Mouse (Mus musculus): ENCODE results near the gene Acot6. TPM values are rescaled to one million over a fixed set of nuclear protein-coding genes. Genes with fewer than 3 reads are reported as not detected.
"Not testable (repeated sequence)": the region's sequence is repeated elsewhere in the genome, so short reads cannot be mapped to it uniquely, and the experiment has no call there.

The Acot6 gene
- 0.44 and 0.66 TPM in 2 replicates for polyA plus RNA-seq (2015; fragmentation: Nextera tagmentation; extraction: Ambion mirVana)

- not testable (repeated sequence) for H3K9me3 ChIP-seq (replicated peaks); ATAC-seq (ENCODE audit: insufficient read depth); H3K27me3 ChIP-seq; H3K27ac ChIP-seq (replicated peaks); H3K36me3 ChIP-seq (replicated peaks)
- WGBS (ENCODE audit: insufficient replicate concordance) = under 1% methylated on average over 80 of the region's 80 CpGs
- peak within 1 kb of the TSS; percentile 87 for H3K4me2 ChIP-seq
- H3K4me3 ChIP-seq (replicated peaks) = peak within 1 kb of the TSS; percentile 61
- peaks cover 25% of the 10 kb centered on the region for H3K4me1 ChIP-seq (replicated peaks)
- H3K9ac ChIP-seq = peak within 1 kb of the TSS; percentile 43
These were observed at the start of gene Acot6 for GRCm38 (mm10) chr12:84100604-84101492. Gene Acot6 (plus strand): TSS chr12:84100654.

DNA sequence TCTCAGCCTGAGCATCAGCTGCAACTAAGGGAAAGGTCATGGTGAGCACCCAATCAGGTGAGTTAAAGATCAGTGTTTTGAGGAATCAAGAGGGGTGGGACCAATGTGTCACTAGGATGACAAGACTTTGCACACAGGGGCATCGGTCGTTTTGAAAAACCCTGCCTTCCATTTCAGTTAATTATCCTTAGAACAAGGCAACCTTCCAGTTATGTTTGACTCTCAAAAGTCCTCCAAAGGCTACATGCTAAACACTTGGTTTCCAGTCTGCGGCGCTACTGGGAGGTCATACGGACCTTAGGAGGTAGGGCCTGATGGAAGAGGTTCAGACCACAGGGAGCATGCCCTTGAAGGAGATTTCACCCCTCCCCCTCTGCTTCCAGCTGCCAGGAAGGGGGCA lies 49.7 kb upstream of the Acot6 start:
- H3K4me1 ChIP-seq (replicated peaks); ATAC-seq (ENCODE audit: insufficient read depth); H3K9ac ChIP-seq; H3K27ac ChIP-seq (replicated peaks); H3K4me3 ChIP-seq (replicated peaks); H3K4me2 ChIP-seq; H3K9me3 ChIP-seq (replicated peaks); H3K36me3 ChIP-seq (replicated peaks): not testable (repeated sequence)
- 74% methylated on average over 5 of the region's 5 CpGs for WGBS (ENCODE audit: insufficient replicate concordance)
- peaks cover 38% of the 10 kb centered on the region for H3K27me3 ChIP-seq

DNA sequence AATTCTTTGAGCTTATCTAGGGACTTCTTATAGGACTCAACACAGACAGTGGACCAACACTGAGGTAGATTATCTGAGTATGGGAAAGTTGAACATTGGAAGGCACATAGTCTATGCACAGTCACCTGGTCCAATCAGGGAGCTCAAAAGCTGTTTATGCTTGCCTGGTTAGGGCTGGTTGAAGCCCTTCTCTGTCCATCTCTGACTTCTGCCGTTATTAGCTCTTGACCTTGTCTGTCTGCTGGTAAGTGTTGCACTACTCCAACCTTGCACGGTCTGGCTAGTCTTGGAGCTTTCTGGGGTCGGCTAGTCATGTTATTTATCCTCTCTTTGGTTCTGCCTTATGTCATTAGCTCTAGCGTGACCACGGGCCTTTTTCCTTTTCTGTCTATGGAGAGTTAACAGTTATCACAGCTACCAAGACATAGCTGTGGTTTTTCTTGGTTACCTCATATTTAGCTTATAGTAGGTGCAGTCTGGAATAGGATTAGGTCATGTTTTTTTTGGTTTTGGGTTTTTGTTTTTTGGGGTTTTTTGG lies 48.4 kb upstream of the Acot6 start, which contains the start of gene Acot3:
Gene Acot3, plus strand, starts transcription at position 208 of the 538 bp plus-strand sequence.
- WGBS (ENCODE audit: insufficient replicate concordance) = 18% methylated on average over 5 of the region's 5 CpGs
- no peak within 1 kb of the TSS for H3K9ac ChIP-seq
- 0 out of 2 replicates have a peak within 1 kb of the TSS, but pooled peaks have one; percentile 16 for H3K27ac ChIP-seq (replicated peaks)
- no peaks in the 10 kb centered on the region; the same call in 1 of the 2 replicates for H3K4me1 ChIP-seq (replicated peaks)
- H3K36me3 ChIP-seq (replicated peaks) = no peaks in the 10 kb centered on the region
- H3K4me2 ChIP-seq = peak within 1 kb of the TSS; percentile 59
- H3K27me3 ChIP-seq = peaks cover 38% of the 10 kb centered on the region
- H3K9me3 ChIP-seq (replicated peaks) = no peaks in the 10 kb centered on the region
- no peak for ATAC-seq (ENCODE audit: insufficient read depth)
- H3K4me3 ChIP-seq (replicated peaks) = 0 out of 2 replicates have a peak within 1 kb of the TSS, but pooled peaks have one; percentile 49

GRCm38 (mm10) chr12:84052609-84053008 lies 47.8 kb upstream of the Acot6 start:
- no peak for ATAC-seq (ENCODE audit: insufficient read depth)
- Histone ChIP-seq H3K9me3 (replicated peaks) (no peaks in the 10 kb centered on the region), H3K27ac (replicated peaks) (0 out of 2 replicates have a peak overlapping the region, but pooled peaks have one; percentile 16), H3K27me3 (peaks cover 38% of the 10 kb centered on the region), H3K36me3 (replicated peaks) (no peaks in the 10 kb centered on the region), H3K9ac (no peak overlapping the region), H3K4me1 (replicated peaks) (no peaks in the 10 kb centered on the region; the same call in 1 of the 2 replicates), H3K4me3 (replicated peaks) (0 out of 2 replicates have a peak overlapping the region, but pooled peaks have one; percentile 49), H3K4me2 (peak overlapping the region; percentile 59)
- WGBS (ENCODE audit: insufficient replicate concordance) = 53% methylated on average over 7 of the region's 7 CpGs

DNA sequence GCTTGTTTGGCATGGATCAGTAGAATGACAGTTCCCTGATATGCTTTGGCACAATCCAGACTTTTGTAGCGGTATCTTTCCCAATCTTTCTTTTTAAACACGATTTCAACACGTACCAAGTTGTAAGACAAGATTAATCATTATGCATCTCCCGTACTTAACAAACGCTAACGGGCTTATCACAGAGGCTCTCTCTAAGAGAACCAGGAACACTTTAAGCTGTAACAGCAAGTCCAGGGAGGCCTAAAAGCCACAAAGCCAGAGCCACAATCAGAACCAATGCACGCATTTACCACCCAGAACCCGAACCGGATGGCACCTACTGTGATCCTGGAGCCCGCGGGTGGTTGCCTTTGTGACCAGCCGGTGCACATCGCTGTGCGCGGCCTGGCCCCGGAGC lies 47.3 kb upstream of the Acot6 start:
- 12% methylated on average over 16 of the region's 16 CpGs for whole genome bisulfite sequencing (ENCODE audit: insufficient replicate concordance)
- H3K4me3 ChIP-seq (replicated peaks) = peak overlapping the region; percentile 49
- H3K9me3 ChIP-seq (replicated peaks) = no peaks in the 10 kb centered on the region
- no peak overlapping the region for H3K9ac ChIP-seq
- ATAC-seq (ENCODE audit: insufficient read depth) = peak; percentile 22; the same call in 1 of the 2 replicates
- H3K27me3 ChIP-seq = peaks cover 38% of the 10 kb centered on the region
- no peaks in the 10 kb centered on the region for H3K36me3 ChIP-seq (replicated peaks)
- no peaks in the 10 kb centered on the region; the same call in 1 of the 2 replicates for H3K4me1 ChIP-seq (replicated peaks)
- peak overlapping the region; percentile 16; the same call in 1 of the 2 replicates for H3K27ac ChIP-seq (replicated peaks)
- H3K4me2 ChIP-seq = peak overlapping the region; percentile 59

DNA sequence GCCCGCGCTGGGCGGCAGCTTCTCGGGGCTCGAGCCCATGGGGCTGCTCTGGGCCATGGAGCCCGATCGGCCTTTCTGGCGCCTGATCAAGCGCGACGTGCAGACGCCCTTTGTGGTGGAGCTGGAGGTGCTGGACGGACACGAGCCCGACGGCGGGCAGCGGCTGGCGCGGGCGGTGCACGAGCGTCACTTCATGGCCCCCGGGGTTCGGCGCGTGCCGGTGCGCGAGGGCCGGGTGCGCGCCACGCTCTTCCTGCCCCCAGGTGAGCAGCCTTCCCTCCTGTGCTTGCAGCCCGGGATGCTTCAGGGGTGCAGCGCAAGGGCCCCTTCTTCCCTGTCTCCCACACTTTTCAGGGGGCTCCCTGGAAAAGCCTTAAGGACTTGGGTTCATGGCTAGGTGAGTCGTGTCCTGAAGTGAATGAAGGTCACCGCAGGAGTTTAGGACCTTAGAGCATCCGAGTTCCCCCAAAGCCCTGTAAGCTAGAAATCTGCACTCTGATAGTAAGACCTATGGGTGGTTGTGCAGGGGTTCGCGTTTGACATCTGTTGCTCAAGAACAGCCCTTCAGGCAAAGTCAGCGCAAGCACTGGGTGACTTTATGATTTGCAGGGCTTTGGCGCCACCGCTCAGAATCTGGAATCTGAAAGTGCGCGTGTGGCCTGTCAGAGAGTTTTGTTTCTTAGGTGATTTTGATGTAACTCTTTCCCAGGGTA lies 46.6 kb upstream of the Acot6 start:
- Histone ChIP-seq H3K4me2 (peak overlapping the region; percentile 59), H3K9ac (no peak overlapping the region), H3K36me3 (replicated peaks) (no peaks in the 10 kb centered on the region), H3K4me3 (replicated peaks) (peak overlapping the region; percentile 49), H3K9me3 (replicated peaks) (no peaks in the 10 kb centered on the region), H3K27me3 (peaks cover 38% of the 10 kb centered on the region), H3K27ac (replicated peaks) (peak overlapping the region; percentile 34; the same call in 1 of the 2 replicates), H3K4me1 (replicated peaks) (no peaks in the 10 kb centered on the region; the same call in 1 of the 2 replicates)
- ATAC-seq (ENCODE audit: insufficient read depth) = peak; percentile 49; the same call in 1 of the 2 replicates
- WGBS (ENCODE audit: insufficient replicate concordance) = 3% methylated on average over 41 of the region's 46 CpGs

DNA sequence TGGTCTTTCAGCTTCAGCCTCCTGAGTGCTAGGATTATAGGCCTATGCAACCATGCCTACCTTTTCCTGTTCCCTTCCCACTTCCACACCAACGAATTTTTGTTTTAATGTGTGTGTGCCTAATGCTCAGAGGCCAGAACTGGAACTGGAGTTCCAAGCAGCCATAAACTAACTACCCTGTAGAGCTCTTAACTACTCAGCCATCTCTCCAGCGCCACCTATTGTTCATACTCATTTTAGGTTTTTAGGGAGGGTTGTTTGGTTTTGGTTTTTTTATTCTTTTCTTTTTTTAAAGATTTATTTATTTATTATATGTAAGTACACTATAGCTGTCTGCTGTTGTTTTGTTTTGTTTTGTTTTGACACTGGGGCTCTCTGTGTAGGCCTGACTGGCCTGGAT lies 39.5 kb upstream of the Acot6 start:
- ATAC-seq (ENCODE audit: insufficient read depth) = no peak
- H3K9me3 ChIP-seq (replicated peaks) = no peaks in the 10 kb centered on the region
- H3K27me3 ChIP-seq = no peaks in the 10 kb centered on the region
- H3K4me1 ChIP-seq (replicated peaks) = no peaks in the 10 kb centered on the region
- H3K27ac ChIP-seq (replicated peaks) = no peak overlapping the region
- H3K4me2 ChIP-seq = no peak overlapping the region
- no peak overlapping the region for H3K9ac ChIP-seq
- no peaks in the 10 kb centered on the region for H3K36me3 ChIP-seq (replicated peaks)
- WGBS (ENCODE audit: insufficient replicate concordance) = 8% methylated on average over 2 of the region's 2 CpGs
- no peak overlapping the region for H3K4me3 ChIP-seq (replicated peaks)

DNA sequence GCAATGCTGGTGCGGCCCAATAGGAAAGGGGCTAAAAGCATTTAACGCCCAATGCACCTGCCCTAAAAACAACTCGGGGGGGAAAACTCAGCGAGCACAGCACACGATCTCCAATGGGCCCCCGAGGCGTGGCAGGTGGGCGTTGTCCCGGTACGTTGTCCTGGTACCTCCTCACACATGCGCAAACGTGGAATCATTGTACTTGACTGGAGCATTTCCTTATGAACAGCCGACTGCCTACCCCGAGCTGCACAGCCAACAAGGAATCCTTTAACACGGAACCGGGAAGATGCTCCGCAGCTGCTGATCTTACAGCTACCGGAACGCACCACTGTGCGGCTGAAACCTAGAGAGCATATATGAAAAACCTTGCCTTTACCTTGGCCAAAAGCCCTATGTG lies 38.1 kb upstream of the Acot6 start:
- H3K9me3 ChIP-seq (replicated peaks) = no peaks in the 10 kb centered on the region
- no peaks in the 10 kb centered on the region for H3K36me3 ChIP-seq (replicated peaks)
- no peak for ATAC-seq (ENCODE audit: insufficient read depth)
- H3K9ac ChIP-seq = no peak overlapping the region
- H3K4me3 ChIP-seq (replicated peaks) = no peak overlapping the region
- no peak overlapping the region for H3K27ac ChIP-seq (replicated peaks)
- no peaks in the 10 kb centered on the region for H3K4me1 ChIP-seq (replicated peaks)
- peaks cover 9% of the 10 kb centered on the region for H3K27me3 ChIP-seq
- H3K4me2 ChIP-seq = no peak overlapping the region
- WGBS (ENCODE audit: insufficient replicate concordance) = 84% methylated on average over 20 of the region's 20 CpGs

DNA sequence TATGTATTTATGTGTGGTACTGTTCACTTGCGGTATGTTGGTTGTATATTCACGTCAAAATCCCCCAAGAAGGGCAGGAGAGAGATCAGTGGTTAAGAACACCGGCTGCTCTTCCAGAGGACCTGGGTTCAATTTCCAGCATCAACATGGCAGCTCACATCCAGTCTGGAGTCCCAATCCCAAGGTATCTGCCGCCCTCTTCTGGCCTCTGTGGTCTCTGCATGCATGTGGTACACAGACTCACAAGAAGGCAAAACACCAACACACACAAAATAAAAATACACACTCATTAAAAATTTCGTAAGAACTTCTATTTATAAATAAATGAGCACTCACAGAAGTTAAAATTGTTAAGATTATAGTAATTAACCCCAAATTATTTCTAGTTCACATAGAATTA lies 37.2 kb upstream of the Acot6 start:
- no peak overlapping the region for H3K4me2 ChIP-seq
- 57% methylated on average over 5 of the region's 5 CpGs for WGBS (ENCODE audit: insufficient replicate concordance)
- ATAC-seq (ENCODE audit: insufficient read depth) = no peak
- no peaks in the 10 kb centered on the region for H3K9me3 ChIP-seq (replicated peaks)
- H3K27ac ChIP-seq (replicated peaks) = no peak overlapping the region
- H3K27me3 ChIP-seq = peaks cover 18% of the 10 kb centered on the region
- no peak overlapping the region for H3K9ac ChIP-seq
- H3K36me3 ChIP-seq (replicated peaks) = no peaks in the 10 kb centered on the region
- no peak overlapping the region for H3K4me3 ChIP-seq (replicated peaks)
- no peaks in the 10 kb centered on the region for H3K4me1 ChIP-seq (replicated peaks)

DNA sequence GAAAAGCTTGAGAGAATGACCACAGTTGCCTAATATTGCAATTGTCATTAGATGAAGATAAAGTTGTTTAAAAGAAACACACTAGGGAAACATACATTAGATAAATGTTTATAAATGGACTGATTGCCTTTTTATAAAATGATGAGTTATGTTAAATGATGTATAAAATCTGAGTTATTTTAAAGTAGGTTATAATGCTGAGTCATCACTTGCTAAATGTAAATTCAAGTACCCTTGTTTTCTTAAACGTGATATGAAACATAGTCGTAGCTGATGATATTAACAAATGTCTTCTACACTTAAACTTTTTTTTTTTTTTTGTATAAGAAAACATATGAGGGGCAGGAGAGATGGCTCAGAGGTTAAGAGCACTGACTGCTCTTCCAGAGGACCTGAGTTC lies 36.6 kb upstream of the Acot6 start:
- Histone ChIP-seq H3K4me2 (no peak overlapping the region), H3K4me1 (replicated peaks) (no peaks in the 10 kb centered on the region), H3K9ac (no peak overlapping the region), H3K27me3 (peaks cover 24% of the 10 kb centered on the region), H3K9me3 (replicated peaks) (no peaks in the 10 kb centered on the region), H3K4me3 (replicated peaks) (no peak overlapping the region), H3K36me3 (replicated peaks) (no peaks in the 10 kb centered on the region), H3K27ac (replicated peaks) (no peak overlapping the region)
- ATAC-seq (ENCODE audit: insufficient read depth) = no peak
- 63% methylated on average over 2 of the region's 2 CpGs for WGBS (ENCODE audit: insufficient replicate concordance)

DNA sequence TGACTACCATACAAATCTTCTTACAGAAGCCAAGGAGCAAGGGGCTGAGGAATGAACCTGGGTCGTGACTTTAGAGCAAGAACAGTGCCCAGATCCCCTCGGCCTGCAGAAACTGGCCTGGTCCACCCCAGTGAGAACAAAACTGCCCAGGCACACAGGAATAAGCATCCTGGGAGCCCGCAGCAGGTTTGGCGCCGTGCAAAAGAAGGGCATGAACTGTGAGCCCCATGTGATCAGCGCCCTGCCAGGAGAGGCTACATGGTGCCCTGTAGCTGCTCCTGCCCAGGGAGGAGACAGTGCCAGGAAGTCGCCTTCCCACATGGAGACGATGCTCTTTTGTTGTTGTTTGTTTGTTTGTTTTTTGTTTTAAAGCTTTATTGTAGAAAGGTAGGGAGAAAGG lies 35.8 kb upstream of the Acot6 start:
- no peak for ATAC-seq (ENCODE audit: insufficient read depth)
- H3K9ac ChIP-seq = no peak overlapping the region
- peaks cover 31% of the 10 kb centered on the region for H3K27me3 ChIP-seq
- no peaks in the 10 kb centered on the region for H3K9me3 ChIP-seq (replicated peaks)
- H3K4me3 ChIP-seq (replicated peaks) = no peak overlapping the region
- H3K4me2 ChIP-seq = no peak overlapping the region
- no peaks in the 10 kb centered on the region for H3K4me1 ChIP-seq (replicated peaks)
- H3K27ac ChIP-seq (replicated peaks) = no peak overlapping the region
- 61% methylated on average over 8 of the region's 8 CpGs for WGBS (ENCODE audit: insufficient replicate concordance)
- no peaks in the 10 kb centered on the region for H3K36me3 ChIP-seq (replicated peaks)

Data from liver, embryonic 15.5 days (tissue).